Mouse (Mus musculus) embryonic facial prominence, embryonic 10.5 days (tissue): ENCODE measurements around the gene Tec. TPM values are rescaled to one million over a fixed set of nuclear protein-coding genes. Genes with fewer than 3 reads are reported as not detected.

ENCODE experiments used
- DNase-seq: peaks from one replicate; pipeline ENCODE4 v3.0.0-alpha.2; 2017; ENCODE audit warnings: low spot score
- H3K27ac ChIP-seq: fragments of 300-500 bp; sonication (generic); replicated peaks from 2 replicates; pipeline ENCODE4 v1.5.1; 2016; ENCODE audit warnings: mild to moderate bottlenecking
- H3K27me3 ChIP-seq: fragments of 300-500 bp; sonication (generic); replicated peaks from 2 replicates; pipeline ENCODE4 v1.6.1; 2016; ENCODE audit warnings: low read depth, mild to moderate bottlenecking; ENCODE audit not compliant: poor library complexity, severe bottlenecking
- H3K36me3 ChIP-seq: fragments of 300-500 bp; sonication (generic); replicated peaks from 2 replicates; pipeline ENCODE4 v1.6.1; 2016; ENCODE audit warnings: mild to moderate bottlenecking, moderate library complexity
- H3K4me1 ChIP-seq: fragments of 300-500 bp; sonication (generic); 2 replicates; pipeline ENCODE4 v1.6.1; 2016
- H3K4me3 ChIP-seq: fragments of 300-500 bp; sonication (generic); 2 replicates; pipeline ENCODE4 v1.5.1; 2016; ENCODE audit warnings: mild to moderate bottlenecking, moderate library complexity
- H3K9me3 ChIP-seq: fragments of 300-500 bp; sonication (generic); 2 replicates; pipeline ENCODE4 v1.6.1; 2016; ENCODE audit warnings: mild to moderate bottlenecking
- WGBS: fragments of 180-500 bp; shearing (Covaris S2); methylation state at CpG from one replicate; pipeline ENCODE4 v1.1.7; 2016; 5-methylcytosine and 5-hydroxymethylcytosine counted together
- polyA plus RNA-seq: library from polyadenylated mRNA; unstranded; fragments of >200 nt; fragmentation: Nextera tagmentation; extraction: Ambion mirVana; gene quantifications from 2 replicates; pipeline ENCODE4 v1.2.1, GENCODE M21; 2016

The Tec gene
- polyA plus RNA-seq, 1 experiment from 2014 or later = 1.8 TPM

DNA sequence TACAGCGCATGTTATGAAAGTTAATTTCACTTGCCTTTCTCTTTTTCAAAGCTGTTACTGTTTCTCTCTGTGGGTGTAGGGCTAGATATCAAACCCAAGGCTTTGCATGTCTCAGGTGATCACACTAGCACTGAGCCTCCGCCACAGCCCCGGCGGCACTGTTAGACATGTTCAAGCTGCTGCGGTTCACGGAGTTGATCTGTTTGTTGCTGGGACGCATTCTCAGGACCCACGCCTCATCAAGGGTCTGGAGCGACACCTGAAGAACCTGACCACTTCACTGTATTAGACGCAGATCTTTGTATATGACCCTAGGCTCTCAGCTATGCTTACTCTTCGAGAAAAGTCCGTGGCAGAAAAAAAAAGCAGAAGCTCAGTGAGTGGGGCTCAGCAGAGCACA, 10.0 kb downstream of the Tec start:
- 93% methylated on average over 12 of the region's 12 CpGs for WGBS
- no peaks in the 10 kb centered on the region for H3K27me3 ChIP-seq
- no peak overlapping the region for H3K4me3 ChIP-seq
- H3K27ac ChIP-seq = no peak overlapping the region
- DNase-seq = no peak
- no peaks in the 10 kb centered on the region for H3K36me3 ChIP-seq
- H3K9me3 ChIP-seq = peaks cover 8% of the 10 kb centered on the region; the same call in 1 of the 2 replicates
- H3K4me1 ChIP-seq = peaks cover 5% of the 10 kb centered on the region

- WGBS = 86% methylated on average over 4 of the region's 4 CpGs
- H3K27ac ChIP-seq = no peak overlapping the region
These were observed 10.5 kb downstream of the Tec start for GRCm38 (mm10) chr5:72857756-72858155.

DNA sequence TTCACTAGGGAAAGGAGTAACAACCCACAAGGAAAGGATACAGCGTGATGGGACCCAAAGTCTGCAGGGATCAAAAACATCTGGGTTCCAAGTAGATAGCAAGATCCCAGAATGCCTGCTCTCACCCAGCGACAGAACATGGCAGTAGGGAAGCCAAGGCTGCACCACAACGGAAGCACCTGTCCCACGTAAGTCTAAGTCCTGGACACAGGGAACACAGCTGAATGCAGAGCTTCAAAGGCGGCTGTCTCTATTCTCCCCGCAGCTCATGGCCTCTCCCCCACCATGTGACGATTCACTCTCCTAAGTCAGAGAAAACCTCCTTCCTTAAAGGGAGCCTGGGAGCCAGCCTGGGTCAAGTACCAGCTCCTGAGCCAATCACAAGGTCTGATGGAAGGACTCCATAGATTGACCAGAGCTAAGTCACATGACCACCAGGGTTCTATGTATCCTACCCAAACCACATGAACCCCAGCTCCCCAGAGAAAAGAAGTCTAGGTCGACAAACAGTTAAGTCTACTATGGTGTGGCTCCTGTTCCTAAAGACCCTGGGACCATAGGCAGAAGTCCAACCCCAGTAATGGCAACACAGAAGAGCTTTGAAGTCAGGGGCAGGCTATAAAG, 11.9 kb downstream of the Tec start:
- Histone ChIP-seq H3K4me3 (no peak overlapping the region), H3K9me3 (peaks cover 8% of the 10 kb centered on the region; the same call in 1 of the 2 replicates), H3K27ac (no peak overlapping the region), H3K36me3 (no peaks in the 10 kb centered on the region), H3K4me1 (peaks cover 5% of the 10 kb centered on the region), H3K27me3 (no peaks in the 10 kb centered on the region)
- WGBS = 88% methylated on average over 8 of the region's 8 CpGs
- DNase-seq = no peak

More at GRCm38 (mm10) chr5:72857756-72858155, 10.5 kb downstream of the Tec start:
- Histone ChIP-seq H3K4me3 (no peak overlapping the region), H3K36me3 (no peaks in the 10 kb centered on the region), H3K27me3 (no peaks in the 10 kb centered on the region), H3K4me1 (peaks cover 5% of the 10 kb centered on the region), H3K9me3 (peaks cover 8% of the 10 kb centered on the region; the same call in 1 of the 2 replicates)
- DNase-seq = no peak

DNA sequence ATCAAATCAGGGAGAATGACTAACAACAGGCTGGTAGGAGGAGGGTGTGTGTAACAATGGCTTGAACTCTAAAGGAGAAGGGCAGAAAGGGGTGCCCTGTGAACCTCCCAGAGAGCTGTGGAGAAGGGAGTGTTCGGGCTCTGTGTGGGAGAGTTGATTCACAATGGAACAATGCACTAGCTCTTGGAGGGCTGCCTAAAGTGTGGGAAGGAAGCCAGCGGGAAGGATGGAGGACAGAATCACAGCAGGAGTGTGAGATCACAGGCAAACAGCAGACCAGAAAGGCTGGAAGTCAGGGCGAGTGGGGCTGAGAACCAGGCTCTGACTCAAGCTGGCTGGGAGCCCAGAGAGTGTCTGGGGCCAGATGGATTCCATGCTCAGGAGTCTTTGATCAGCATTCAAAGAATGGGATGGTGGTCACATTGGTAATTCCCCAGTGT, 12.6 kb downstream of the Tec start:
- Histone ChIP-seq H3K9me3 (peaks cover 8% of the 10 kb centered on the region; the same call in 1 of the 2 replicates), H3K27ac (no peak overlapping the region), H3K36me3 (no peaks in the 10 kb centered on the region), H3K4me3 (no peak overlapping the region), H3K4me1 (peaks cover 5% of the 10 kb centered on the region), H3K27me3 (no peaks in the 10 kb centered on the region)
- 24% methylated on average over 3 of the region's 3 CpGs for WGBS
- no peak for DNase-seq

GRCm38 (mm10) chr5:72854141-72854990, 13.9 kb downstream of the Tec start:
- Histone ChIP-seq H3K27ac (no peak overlapping the region), H3K4me3 (no peak overlapping the region), H3K9me3 (peaks cover 3% of the 10 kb centered on the region; the same call in 1 of the 2 replicates), H3K4me1 (peaks cover 5% of the 10 kb centered on the region), H3K27me3 (no peaks in the 10 kb centered on the region), H3K36me3 (no peaks in the 10 kb centered on the region)
- WGBS = 83% methylated on average over 6 of the region's 6 CpGs
- no peak for DNase-seq

GRCm38 (mm10) chr5:72853365-72853764, 14.9 kb downstream of the Tec start:
- H3K27me3 ChIP-seq = no peaks in the 10 kb centered on the region
- WGBS = 82% methylated on average over 2 of the region's 2 CpGs
- no peak overlapping the region for H3K27ac ChIP-seq
- H3K4me1 ChIP-seq = peaks cover 5% of the 10 kb centered on the region
- H3K4me3 ChIP-seq = no peak overlapping the region
- H3K36me3 ChIP-seq = no peaks in the 10 kb centered on the region
- H3K9me3 ChIP-seq = no peaks in the 10 kb centered on the region
- no peak for DNase-seq

DNA sequence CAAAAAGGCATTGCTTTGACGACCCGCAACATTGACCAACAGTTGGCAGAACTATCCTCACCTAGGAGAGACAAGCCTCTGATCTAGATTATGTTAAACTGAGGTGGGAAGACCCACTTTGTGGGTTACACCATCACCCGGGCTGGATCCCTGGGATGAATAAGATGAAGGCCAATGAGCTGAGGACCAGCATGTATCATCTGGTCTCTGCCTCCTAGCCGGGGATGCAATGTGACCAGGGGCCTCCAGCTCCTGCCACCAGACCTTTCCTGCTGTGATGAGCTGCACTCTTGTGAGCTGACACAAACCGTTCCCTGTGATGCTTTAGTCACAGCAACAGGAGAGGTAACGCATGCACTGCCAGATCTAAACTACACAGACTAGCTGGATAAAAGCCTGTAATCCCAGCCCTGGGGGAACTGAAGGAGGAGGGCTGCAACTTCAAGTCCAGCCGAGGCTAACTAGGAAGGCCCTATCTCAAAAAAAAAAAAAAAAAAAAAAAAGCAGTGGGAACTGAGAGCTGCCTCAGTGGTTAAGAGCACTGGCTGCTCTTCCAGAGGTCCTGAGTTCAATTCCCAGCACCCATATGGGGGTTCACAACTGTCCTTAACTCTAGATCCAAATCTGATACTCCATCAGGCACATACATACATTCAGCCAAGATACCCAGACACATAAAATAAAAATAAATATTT, 15.8 kb downstream of the Tec start:
- no peak for DNase-seq
- Histone ChIP-seq H3K27me3 (no peaks in the 10 kb centered on the region), H3K9me3 (no peaks in the 10 kb centered on the region), H3K4me1 (peaks cover 5% of the 10 kb centered on the region), H3K4me3 (no peak overlapping the region), H3K27ac (no peak overlapping the region), H3K36me3 (no peaks in the 10 kb centered on the region)
- 73% methylated on average over 7 of the region's 7 CpGs for WGBS

DNA sequence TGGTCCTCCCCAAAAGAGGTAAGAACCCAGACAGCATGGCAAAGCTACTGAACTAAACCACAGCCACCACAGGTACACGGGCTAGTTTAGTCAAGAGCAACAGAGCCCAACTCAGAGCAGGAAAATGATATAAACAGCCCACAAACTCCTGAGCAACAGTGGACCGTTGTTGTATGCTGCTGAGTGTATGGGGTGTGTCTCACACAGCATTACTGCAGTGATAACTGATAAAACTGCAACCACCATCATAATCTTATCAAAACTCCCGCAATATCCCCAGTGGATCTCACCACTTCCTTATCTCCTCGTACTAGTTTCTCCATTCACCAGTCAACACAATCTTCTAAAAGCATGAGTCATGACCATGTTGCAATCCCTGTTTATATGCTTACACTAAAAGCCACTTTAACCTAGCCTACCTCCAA, 16.6 kb downstream of the Tec start:
- H3K4me3 ChIP-seq = no peak overlapping the region
- H3K36me3 ChIP-seq = no peaks in the 10 kb centered on the region
- H3K27me3 ChIP-seq = no peaks in the 10 kb centered on the region
- no peaks in the 10 kb centered on the region for H3K9me3 ChIP-seq
- H3K4me1 ChIP-seq = peaks cover 5% of the 10 kb centered on the region; the same call in 1 of the 2 replicates
- 84% methylated on average over 4 of the region's 4 CpGs for WGBS
- DNase-seq = no peak
- H3K27ac ChIP-seq = no peak overlapping the region

- Histone ChIP-seq H3K4me3 (no peak overlapping the region), H3K4me1 (peaks cover 8% of the 10 kb centered on the region; the same call in 1 of the 2 replicates), H3K27me3 (no peaks in the 10 kb centered on the region), H3K27ac (no peak overlapping the region), H3K36me3 (no peaks in the 10 kb centered on the region), H3K9me3 (no peaks in the 10 kb centered on the region)
- 84% methylated on average over 12 of the region's 12 CpGs for WGBS
- no peak for DNase-seq
These were observed 17.2 kb downstream of the Tec start for GRCm38 (mm10) chr5:72850926-72851673.

GRCm38 (mm10) chr5:72848889-72849435, 19.3 kb downstream of the Tec start:
- Histone ChIP-seq H3K4me3 (no peak overlapping the region), H3K27me3 (no peaks in the 10 kb centered on the region), H3K9me3 (no peaks in the 10 kb centered on the region), H3K27ac (no peak overlapping the region), H3K4me1 (peaks cover 13% of the 10 kb centered on the region), H3K36me3 (no peaks in the 10 kb centered on the region)
- 89% methylated on average over 6 of the region's 6 CpGs for WGBS
- no peak for DNase-seq

GRCm38 (mm10) chr5:72846712-72847111, 21.6 kb downstream of the Tec start:
- 63% methylated on average over 2 of the region's 4 CpGs for WGBS
- no peaks in the 10 kb centered on the region for H3K9me3 ChIP-seq
- H3K36me3 ChIP-seq = no peaks in the 10 kb centered on the region
- peaks cover 18% of the 10 kb centered on the region for H3K4me1 ChIP-seq
- H3K27me3 ChIP-seq = no peaks in the 10 kb centered on the region
- H3K4me3 ChIP-seq = no peak overlapping the region
- DNase-seq = no peak
- no peak overlapping the region for H3K27ac ChIP-seq
